Mouse (Mus musculus) granulocyte monocyte progenitor cell, adult 5-6 weeks (primary cell): ENCODE measurements around the gene Lrpprc. TPM values are rescaled to one million over a fixed set of nuclear protein-coding genes. Genes with fewer than 3 reads are reported as not detected.
"Not testable (repeated sequence)": the region's sequence is repeated elsewhere in the genome, so short reads cannot be mapped to it uniquely, and the experiment has no call there.

Experiments
- ATAC-seq: replicated peaks from 2 replicates; pipeline ENCODE4 v1.8.0; 2016; ENCODE audit warnings: mild to moderate bottlenecking, moderate TSS enrichment, inconsistent platforms; ENCODE audit not compliant: poor library complexity, severe bottlenecking
- total RNA-seq, 2 experiments: library from RNA; stranded (forward) in 1 of 2; stranded (reverse) in 1 of 2; fragments of 200-712, 200-1000 nt in 1 of 2; fragments of >200 nt in 1 of 2; fragmentation: Nextera tagmentation in 1 of 2; gene quantifications; 2 replicates each; pipeline ENCODE4 v1.2.3; 2014 to 2017

The Lrpprc gene
- total RNA-seq (2014; fragmentation: Nextera tagmentation), result 48.6 and 51.2 TPM in 2 replicates
- 76.4 and 80.7 TPM in 2 replicates for total RNA-seq (2017)

DNA sequence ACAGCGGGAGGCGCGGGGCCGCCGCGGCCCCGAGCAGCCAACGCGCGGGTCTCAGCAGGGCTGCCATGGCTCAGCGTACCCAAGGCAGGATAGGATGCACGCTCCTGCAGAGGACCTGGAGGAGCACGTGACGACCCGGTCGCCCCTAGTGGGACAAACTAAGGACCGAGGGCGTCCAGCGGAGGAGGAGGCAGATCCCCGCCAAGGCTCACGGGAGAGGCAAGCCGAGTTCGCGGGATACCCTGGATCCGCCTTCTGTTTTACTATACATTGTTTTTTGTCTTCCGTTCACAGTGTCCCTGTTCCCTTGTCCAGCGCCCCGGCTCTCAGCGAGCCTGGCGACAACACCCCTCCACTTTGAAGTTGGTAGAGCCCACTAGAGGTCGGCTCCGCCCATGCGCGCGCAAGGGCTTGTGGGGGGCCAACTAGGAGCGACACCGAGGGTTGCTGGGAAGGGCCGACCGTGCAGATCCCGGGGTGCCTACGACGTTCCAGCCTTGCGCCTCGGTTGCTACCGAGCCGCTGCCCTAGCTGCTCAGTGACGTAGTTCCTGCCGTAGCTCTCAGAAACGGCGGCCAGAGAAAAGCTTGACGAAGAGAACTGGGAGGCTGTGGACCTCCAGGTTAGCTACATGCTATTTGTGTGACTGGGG is at the start of gene Lrpprc:
Gene Lrpprc, minus strand, starts transcription at position 343 of the 652 bp plus-strand sequence.
- peak; percentile 93 for ATAC-seq

DNA sequence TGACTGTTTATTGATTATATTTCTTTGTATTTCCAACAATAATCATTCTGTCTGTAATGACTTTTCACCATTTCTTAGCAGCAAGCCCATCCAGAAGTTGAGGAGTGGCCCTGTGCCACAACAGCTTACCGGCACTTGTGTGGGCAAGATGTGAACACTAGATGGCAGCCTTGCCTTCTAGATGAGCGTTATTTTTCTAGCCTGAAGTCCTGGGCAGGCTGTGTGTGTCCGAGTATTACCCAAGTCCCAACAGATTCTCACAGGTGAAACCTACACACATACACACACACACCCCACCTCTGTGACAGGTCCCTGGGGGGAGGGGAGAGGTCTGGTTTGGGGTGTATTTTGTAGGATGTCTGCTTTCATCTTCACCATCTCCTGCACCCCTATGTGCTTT is 47.2 kb upstream of the Lrpprc start:
- peak; percentile 97 for ATAC-seq

DNA sequence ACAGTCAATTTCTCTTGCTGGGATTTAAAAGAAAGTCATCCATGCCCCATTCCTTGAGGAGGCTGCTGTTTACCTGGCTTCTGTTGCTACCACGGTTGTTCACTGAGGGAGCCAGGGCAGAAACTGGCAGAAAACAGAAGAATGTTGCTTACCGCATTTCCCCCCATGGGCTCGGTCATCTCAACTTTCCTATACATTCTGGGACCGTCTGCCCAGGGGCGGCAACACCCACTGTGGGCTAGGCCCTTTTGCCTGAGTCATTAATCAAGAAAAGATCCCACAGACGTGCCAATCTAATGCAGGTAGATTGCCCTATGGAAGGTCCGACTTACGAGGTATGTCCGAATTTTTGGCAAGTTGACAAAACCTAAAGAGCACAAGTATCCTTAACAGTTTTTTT is 44.7 kb upstream of the Lrpprc start:
- ATAC-seq, result no peak

DNA sequence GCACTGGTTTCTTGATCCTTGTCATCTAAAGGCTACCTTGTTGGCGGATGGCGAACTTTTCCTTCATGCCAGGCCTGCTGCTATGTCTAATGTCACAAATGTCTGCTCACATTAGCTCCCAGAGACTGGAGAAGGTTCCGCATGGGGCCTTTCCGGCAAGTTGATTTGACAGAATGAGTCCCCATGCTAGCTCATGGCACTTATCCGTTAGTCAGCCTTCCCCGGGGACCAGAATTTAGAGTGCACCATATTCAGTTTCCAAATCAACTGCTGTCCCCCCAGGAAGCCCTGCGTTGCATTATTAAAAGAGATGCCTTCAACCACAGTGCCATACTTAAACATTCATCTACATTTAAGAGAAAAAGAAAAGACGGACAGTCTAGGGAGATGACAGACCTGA is 41.8 kb upstream of the Lrpprc start:
- no peak for ATAC-seq

DNA sequence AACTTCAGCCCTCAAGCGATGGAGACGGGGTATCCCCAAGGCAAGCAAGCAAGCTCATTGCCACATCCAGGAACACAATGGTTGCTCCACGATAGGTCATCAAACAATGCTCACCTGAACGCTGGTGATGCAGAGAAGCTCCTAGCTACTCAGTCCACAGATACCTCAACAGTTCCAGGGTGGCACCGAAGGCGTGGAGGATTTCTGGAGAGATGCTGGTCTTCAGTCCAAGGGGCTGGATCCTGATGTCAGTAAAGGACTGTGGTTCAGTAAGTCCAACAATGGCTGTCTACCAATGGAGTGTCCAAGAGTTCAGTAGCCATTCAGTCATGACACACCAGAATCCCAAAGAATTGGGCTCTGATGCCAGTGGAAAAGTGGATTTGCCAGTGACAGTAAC is 37.7 kb upstream of the Lrpprc start:
- no peak for ATAC-seq

DNA sequence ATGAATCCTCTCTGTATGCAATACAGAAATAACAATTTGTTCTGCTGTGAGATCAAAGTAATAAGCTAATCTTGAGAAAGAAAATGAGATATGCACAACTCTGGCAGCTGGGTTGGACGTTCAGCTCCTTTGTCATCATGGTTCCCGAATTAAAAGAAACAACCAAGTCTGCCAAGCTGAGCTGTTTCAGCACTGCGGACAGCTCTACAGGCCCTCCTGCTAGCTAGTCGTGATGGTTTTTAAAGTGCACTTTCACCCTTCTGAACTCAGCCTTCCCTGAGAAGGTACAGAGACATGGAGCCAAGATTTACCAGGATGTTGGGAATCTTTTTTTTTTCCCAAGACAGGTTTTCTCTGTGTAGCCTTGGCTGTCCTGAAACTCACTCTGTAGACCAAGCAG is 30.0 kb upstream of the Lrpprc start:
- peak; percentile 50; the same call in 1 of the 2 replicates for ATAC-seq

DNA sequence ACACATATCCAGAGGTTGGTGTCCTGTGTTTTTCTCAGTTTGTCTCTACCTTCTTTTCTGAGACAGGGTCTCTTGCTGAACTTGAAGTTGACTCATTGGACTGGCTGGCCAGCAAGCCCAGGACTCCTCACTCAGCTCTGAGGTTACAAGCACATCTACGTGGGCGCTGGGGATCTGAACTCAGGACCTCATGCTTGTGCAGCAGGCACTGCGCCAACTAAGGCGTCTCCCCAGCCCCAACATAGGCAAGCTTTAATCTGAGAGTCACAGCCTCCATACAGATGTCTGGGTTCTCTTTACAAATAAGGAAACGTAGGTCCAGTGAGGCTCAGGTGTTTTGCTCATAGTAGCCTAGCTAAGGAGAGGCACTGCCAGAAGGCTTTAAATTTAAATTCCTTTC is 27.8 kb upstream of the Lrpprc start:
- ATAC-seq, result no peak

DNA sequence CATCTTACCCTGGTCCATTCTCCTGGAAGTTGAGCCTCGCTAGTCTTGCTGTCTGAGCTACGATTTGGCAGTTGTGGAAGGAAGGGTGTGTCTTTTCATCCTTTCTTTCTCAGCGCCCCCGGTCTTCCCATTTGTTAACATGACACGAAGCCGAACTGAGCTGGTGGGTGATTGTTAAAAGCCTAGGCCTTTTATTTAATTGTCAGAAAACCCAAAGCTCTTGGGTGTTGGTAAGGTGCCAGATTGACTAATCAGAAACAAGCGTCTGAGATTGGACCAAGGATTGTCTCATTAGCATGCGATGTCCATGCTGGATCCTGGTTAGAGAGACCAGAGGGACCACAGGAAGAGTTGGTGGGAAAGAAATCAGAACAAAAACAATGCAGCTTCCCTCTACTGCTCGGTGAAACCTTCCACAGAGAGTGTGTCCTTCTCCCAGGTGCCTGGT is 25.4 kb upstream of the Lrpprc start:
- ATAC-seq, result no peak

DNA sequence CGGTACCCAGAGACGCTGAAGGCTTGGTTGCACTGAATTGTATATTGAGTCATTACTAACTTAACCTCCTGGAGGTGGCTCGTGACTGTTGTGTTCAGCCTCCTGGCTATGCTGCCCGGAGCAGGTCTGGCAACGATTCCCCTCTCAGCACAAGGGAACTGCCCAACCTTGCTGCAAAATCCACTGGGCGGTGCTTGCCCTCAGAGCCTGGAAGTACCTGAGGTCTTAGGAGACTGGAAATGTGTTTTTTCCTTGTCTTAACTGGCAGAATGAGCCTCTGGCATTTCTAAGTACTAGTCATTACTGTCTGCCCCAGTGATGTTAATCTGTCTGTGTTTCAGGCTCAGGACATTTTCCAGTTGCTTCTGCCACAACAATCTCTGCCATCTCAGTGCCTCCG is 24.3 kb upstream of the Lrpprc start:
- no peak for ATAC-seq

DNA sequence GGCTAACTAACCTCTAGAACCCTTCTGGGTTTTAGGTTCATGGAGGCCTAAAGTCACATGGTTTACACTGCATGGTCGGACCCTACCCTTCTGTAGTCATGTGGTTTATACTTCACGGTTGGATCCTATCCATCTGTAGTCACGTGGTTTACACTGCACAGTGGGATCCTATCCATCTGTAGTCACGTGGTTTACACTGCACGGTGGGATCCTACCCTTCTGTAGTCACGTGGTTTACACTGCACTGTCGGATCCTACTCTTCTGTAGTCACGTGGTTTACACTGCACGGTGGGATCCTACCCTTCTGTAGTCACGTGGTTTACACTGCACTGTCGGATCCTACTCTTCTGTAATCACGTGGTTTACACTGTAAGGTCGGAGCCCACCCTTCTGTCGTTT is 23.6 kb upstream of the Lrpprc start:
- not testable (repeated sequence) for ATAC-seq

DNA sequence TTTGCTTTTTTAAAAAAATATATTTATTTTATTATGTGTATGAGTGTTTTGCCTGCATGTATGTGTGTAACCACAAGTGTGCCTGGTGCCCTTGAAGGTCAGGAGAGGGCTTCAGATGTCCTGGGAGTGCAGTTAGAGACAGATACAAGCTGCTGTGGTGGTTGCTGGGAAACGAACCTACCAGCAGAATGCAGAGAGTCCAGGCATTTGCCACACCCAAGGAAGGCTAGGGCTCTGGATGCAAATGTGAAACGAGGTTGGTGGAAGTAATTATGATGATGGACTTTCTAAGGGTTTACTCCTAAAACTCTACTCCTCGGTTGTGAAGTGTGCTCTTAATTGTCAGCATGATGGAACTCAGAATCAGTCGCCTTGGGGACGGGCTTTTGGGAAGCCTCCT is 1.4 kb upstream of the Lrpprc start:
- no peak for ATAC-seq

DNA sequence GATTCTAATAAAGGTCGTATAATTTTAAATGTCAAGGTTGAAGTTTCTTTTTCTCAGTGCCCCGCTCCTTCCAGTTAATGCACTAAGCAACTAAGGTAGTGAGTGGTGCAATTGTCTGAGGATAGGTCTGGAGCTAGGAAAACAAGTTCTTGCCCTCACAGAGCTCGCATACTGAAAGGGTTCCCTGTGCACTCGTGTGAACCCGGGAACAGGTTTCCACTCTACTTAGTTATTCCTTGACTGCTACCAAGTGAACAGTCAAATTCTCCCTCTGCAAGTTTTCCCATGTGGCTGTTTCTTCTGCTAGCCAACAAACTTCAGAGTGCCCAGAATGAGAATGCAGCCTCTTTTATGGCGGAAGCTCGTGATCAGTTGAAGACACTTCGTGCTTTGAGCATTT is 567 bp upstream of the Lrpprc start:
- peak; percentile 14; the same call in 1 of the 2 replicates for ATAC-seq

DNA sequence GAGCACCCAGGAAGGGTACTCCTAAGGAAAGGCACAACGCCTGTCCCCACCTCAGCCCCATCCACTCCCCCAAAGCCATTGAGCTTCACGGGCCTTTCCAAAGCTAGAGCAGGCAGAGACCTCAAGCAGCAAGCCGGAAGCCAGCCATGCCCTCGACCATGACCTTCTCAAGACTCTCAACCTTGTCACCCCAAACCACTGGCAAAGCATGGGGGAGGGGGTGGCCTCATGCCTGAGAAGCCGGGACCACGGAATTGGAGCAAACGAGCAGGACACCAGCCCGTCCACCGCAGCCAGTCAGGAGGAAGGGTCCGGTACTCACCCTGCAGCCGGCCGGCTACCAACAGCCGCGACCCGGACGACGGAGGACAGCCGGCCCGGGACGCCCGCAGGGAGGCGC is 546 bp downstream of the Lrpprc start:
- peak; percentile 11 for ATAC-seq

DNA sequence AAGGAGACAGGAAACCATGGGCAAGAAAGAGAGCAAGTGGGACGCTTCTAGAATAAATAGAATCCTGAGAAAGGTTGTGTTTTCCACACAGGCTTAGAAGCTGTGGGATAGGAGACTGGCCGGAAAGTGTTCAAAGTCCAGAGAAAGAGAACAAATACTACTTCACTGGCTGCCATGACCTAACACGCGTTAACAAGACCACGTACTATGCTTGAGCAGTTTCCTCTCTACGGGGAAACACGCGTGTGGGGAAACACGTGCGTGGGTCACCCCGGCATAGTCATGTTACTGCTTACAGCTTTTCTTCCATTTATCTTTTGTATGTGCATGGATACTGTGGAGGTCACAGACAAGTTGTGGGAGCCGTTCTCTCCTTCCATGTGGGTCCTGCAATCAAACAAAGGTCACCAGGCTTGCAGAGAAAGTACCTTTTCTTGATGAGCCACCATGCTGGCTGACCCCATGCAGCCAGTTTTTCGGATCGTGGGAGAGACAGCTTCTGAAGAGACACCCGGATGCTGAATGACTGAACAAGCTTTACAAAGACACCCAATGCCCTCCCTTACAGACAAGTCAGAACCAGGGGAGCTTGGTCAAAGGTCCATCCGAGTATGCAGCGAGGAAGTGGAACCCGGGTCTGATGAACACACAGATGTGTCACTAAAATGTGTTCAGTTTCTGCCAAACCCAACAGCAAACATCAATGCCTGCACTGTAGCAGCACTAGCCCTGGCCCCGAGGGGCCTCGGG is 2.0 kb downstream of the Lrpprc start:
- no peak for ATAC-seq

DNA sequence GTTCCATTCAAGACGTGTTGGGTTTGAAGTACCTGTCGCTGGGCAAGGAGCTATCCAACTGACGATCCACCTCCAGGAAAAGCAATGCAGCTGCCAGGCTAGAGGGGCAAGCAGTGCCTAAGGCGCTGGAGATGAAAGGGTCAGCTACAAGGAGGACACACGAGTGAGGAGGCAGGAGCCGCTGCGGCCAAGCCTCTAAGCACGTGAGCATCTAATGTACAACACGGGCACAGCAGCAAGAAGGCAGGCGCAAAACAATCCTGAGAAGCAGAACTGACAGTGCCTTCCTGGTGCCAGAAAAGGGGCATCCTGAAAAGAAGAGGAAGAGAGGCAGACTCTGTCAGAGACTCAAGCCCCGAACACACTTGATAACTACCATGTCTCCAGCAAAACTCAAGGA is 3.1 kb downstream of the Lrpprc start:
- no peak for ATAC-seq

DNA sequence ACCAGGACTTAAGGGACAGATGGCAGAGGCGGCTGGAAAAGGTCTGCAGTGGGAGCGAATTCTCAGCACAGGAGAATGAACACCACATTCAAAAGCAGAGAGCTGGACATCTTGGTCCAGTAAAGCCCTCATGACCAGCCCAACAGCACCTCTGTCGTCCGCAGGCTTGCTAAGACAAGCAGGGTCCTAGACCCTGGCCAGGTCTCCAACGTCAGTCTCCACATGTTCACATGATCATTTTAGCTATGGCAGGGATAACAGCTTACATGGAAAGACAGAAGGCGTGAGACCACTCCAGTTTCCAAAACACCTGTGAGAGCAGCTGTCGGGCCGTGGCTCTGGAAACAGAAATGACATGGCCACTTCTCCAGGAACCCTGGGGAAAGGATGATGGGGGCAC is 3.7 kb downstream of the Lrpprc start:
- ATAC-seq, result no peak

DNA sequence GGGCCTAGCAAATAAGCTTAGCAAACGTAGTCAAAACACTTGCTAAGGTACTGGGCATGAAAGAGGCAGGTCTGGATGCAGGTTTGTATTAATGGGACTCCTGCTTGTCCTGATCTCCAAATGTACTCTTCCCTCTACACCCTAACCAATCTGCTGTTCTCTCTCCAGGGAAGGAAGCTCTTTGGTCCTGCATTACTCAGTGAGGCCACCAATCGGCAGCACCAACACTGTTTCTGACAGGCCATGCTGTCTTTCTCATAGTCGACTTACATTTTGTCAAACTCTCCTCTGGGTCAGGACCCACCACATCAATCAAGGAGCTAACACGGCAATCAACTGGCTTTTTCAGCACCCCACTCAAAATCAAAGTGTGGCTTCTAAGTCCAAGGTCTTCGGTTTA is 5.4 kb downstream of the Lrpprc start:
- no peak for ATAC-seq

DNA sequence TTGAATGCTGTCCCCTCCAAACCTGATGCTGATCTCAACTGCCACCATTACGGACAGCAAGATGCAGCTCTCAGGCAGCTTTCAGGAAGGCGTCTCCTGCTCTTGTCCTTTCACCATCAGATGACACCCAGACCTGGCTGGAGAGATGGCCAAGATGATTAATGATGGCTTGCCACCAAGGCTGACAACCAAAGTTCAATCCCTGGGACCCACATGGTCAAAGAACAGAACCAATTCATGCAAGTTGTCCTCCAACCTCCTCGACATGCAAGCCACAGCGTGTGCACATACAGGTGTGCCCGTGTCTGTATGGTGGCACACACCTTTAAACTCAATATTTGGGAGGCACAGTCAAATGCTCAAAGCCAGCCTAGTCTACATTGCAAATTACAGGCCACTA is 7.1 kb downstream of the Lrpprc start:
- ATAC-seq, result no peak

DNA sequence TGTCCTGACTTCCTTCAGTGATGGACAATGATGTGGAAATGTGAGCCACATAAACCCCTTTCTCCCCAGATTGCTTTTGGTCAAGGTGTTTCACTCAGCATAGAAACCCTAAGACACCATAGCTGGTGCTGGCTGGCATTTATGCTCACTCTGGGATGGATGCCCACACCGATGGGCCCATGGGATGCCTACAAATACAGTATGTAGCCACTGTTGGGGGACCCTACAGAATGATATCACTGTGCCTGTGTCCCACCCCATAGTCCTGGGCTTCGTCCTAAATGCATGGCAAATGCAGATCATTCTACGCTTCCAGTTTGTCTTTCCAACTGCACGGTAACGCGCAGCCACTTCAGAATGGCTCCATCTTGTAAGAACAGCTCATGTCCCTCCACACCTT is 10.3 kb downstream of the Lrpprc start:
- ATAC-seq, result no peak

DNA sequence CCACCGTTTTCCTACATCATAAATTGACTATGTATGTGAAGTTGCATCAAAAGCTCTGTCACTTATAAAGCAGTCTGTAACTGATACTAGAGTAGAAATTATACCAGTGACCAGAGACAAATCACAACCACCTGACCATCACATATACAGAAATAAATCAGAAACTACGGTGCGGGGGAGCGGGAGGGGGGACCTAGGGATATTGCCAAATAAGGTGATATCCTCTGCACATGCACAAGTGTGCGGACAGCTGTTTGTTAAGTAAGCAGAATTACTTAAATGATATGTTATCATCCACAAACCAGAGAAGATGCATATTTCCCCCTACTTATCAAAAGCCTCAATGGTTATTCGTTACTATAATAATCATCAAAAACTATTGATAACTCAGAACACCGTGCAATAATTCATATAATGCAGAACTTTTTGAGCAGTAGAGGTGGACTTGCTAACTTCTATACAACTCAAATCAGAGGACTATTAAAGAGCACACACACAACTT is 12.1 kb downstream of the Lrpprc start:
- ATAC-seq, result no peak

DNA sequence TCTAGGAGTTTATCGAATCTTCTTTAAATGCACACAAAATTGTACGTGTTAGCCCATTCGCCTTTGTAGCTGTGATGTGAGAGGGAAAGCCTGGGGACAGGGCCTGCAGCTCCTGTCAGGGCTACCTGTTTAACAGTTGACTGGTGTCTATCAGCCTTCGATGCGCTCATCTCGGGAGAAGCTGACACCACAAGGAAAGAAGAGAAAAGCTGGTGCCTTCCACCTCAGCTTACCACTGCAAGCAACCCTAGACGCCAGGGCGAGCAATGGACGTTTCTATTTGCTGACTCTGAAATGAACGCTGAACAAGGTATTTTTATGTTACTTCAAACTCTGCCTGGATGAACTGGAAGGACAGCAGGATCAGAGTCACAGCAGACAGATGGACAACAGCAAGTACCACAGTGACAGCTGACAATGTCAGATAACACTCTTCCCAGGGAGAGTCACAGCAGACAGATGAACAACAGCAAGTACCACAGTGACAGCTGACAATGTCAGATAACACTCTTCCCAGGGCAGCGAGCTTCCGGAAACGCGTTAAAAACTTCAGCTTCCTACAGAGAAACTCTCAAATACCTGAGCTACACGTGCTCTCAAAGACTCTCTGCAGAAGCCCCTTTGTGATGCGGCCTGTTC is 14.1 kb downstream of the Lrpprc start:
- no peak for ATAC-seq
